Mouse (Mus musculus) hindbrain, embryonic 15.5 days (tissue): ENCODE measurements at regions not wholly inside any gene's neighbourhood (a gene's known extent, or its start where the extent isn't known, plus 50 kb on each side); places are given as distances from the start of the nearest gene placed in this dataset.
A peak's percentile ranks its signal among the peaks of the same experiment; 100 is the strongest.

Experiments
- ATAC-seq: fragments of 200-750 bp; cut with Nextera tagmentation; 2 replicates; pipeline ENCODE4 v1.8.0; 2017; ENCODE audit warnings: low read depth, moderate number of reproducible peaks, moderate TSS enrichment; ENCODE audit not compliant: low FRiP score
- H3K27ac ChIP-seq: fragments of 300-500 bp; sonication (generic); replicated peaks from 2 replicates; pipeline ENCODE4 v1.5.1; 2015; ENCODE audit warnings: mild to moderate bottlenecking, inconsistent platforms
- H3K27me3 ChIP-seq: fragments of 300-500 bp; sonication (generic); 2 replicates; pipeline ENCODE4 v1.6.1; 2015; ENCODE audit warnings: control low read depth, inconsistent platforms
- H3K36me3 ChIP-seq: fragments of 300-500 bp; sonication (generic); 2 replicates; pipeline ENCODE4 v1.6.1; 2015; ENCODE audit warnings: control low read depth, inconsistent platforms
- H3K4me1 ChIP-seq: fragments of 300-500 bp; sonication (generic); replicated peaks from 2 replicates; pipeline ENCODE4 v1.6.1; 2015; ENCODE audit warnings: control low read depth, inconsistent platforms
- H3K4me2 ChIP-seq: fragments of 300-500 bp; sonication (generic); 2 replicates; pipeline ENCODE4 v1.6.1; 2015; ENCODE audit warnings: moderate library complexity, mild to moderate bottlenecking, inconsistent platforms
- H3K4me3 ChIP-seq: fragments of 300-500 bp; sonication (generic); 2 replicates; pipeline ENCODE4 v1.5.1; 2015; ENCODE audit warnings: mild to moderate bottlenecking, inconsistent platforms
- H3K9ac ChIP-seq: fragments of 300-500 bp; sonication (generic); 2 replicates; pipeline ENCODE4 v1.6.1; 2015; ENCODE audit warnings: inconsistent platforms
- H3K9me3 ChIP-seq: fragments of 300-500 bp; sonication (generic); 2 replicates; pipeline ENCODE4 v1.6.1; 2016; ENCODE audit warnings: control low read depth, inconsistent platforms
- WGBS: fragments of 180-500 bp; shearing (Covaris S2); methylation state at CpG from one replicate; pipeline ENCODE4 v1.1.7; 2015; 5-methylcytosine and 5-hydroxymethylcytosine counted together

GRCm38 (mm10) chr12:25871001-25871461 is 544.0 kb downstream of the Rnf144a start:
- no peaks in the 10 kb centered on the region for H3K27me3 ChIP-seq
- WGBS = 16% methylated on average over 11 of the region's 11 CpGs
- H3K4me3 ChIP-seq = no peak overlapping the region

GRCm38 (mm10) chr12:25869846-25870245 is 545.2 kb downstream of the Rnf144a start:
- no peak overlapping the region for H3K4me2 ChIP-seq
- H3K27ac ChIP-seq = no peak overlapping the region

More at GRCm38 (mm10) chr12:25871001-25871461, 544.0 kb downstream of the Rnf144a start:
- H3K9me3 ChIP-seq = no peaks in the 10 kb centered on the region
- H3K4me1 ChIP-seq = peaks cover 24% of the 10 kb centered on the region
- no peaks in the 10 kb centered on the region for H3K36me3 ChIP-seq
- peak; percentile 95 for ATAC-seq
- H3K4me2 ChIP-seq = peak overlapping the region; percentile 46
- no peak overlapping the region for H3K9ac ChIP-seq
- H3K27ac ChIP-seq = peak overlapping the region; percentile 76

GRCm38 (mm10) chr12:25865063-25865462 is 550.0 kb downstream of the Rnf144a start:
- Histone ChIP-seq H3K27me3 (no peaks in the 10 kb centered on the region), H3K4me2 (no peak overlapping the region), H3K36me3 (no peaks in the 10 kb centered on the region), H3K9ac (no peak overlapping the region), H3K9me3 (no peaks in the 10 kb centered on the region), H3K4me1 (no peaks in the 10 kb centered on the region; the same call in 1 of the 2 replicates), H3K4me3 (no peak overlapping the region), H3K27ac (peak overlapping the region; percentile 31; the same call in 1 of the 2 replicates)
- ATAC-seq = peak; percentile 83
- 71% methylated on average over 3 of the region's 3 CpGs for WGBS

More at GRCm38 (mm10) chr12:25869846-25870245, 545.2 kb downstream of the Rnf144a start:
- no peak for ATAC-seq
- Histone ChIP-seq H3K27me3 (no peaks in the 10 kb centered on the region), H3K9me3 (no peaks in the 10 kb centered on the region), H3K4me3 (no peak overlapping the region), H3K9ac (no peak overlapping the region), H3K4me1 (peaks cover 24% of the 10 kb centered on the region), H3K36me3 (no peaks in the 10 kb centered on the region)

GRCm38 (mm10) chr12:25864113-25864852 is 550.8 kb downstream of the Rnf144a start:
- WGBS = 71% methylated on average over 7 of the region's 7 CpGs
- ATAC-seq = no peak

GRCm38 (mm10) chr12:25861100-25861499 is 554.0 kb downstream of the Rnf144a start:
- Histone ChIP-seq H3K36me3 (no peaks in the 10 kb centered on the region), H3K27ac (no peak overlapping the region), H3K9me3 (no peaks in the 10 kb centered on the region), H3K4me3 (no peak overlapping the region), H3K4me1 (no peaks in the 10 kb centered on the region), H3K4me2 (no peak overlapping the region), H3K27me3 (no peaks in the 10 kb centered on the region), H3K9ac (no peak overlapping the region)
- no peak for ATAC-seq
- WGBS = 88% methylated on average over 3 of the region's 3 CpGs

More at GRCm38 (mm10) chr12:25864113-25864852, 550.8 kb downstream of the Rnf144a start:
- Histone ChIP-seq H3K9ac (no peak overlapping the region), H3K4me3 (no peak overlapping the region), H3K4me2 (no peak overlapping the region), H3K9me3 (no peaks in the 10 kb centered on the region), H3K27ac (peak overlapping the region; percentile 10; the same call in 1 of the 2 replicates), H3K36me3 (no peaks in the 10 kb centered on the region), H3K4me1 (no peaks in the 10 kb centered on the region), H3K27me3 (no peaks in the 10 kb centered on the region)

- Histone ChIP-seq H3K4me2 (no peak overlapping the region), H3K4me1 (no peaks in the 10 kb centered on the region), H3K9ac (no peak overlapping the region), H3K9me3 (no peaks in the 10 kb centered on the region), H3K27me3 (no peaks in the 10 kb centered on the region), H3K4me3 (no peak overlapping the region), H3K27ac (no peak overlapping the region), H3K36me3 (no peaks in the 10 kb centered on the region)
- ATAC-seq = no peak
- WGBS = 83% methylated on average over 6 of the region's 6 CpGs
These were observed 556.7 kb downstream of the Rnf144a start for GRCm38 (mm10) chr12:25858397-25858796.

GRCm38 (mm10) chr12:25830057-25830456 is 585.0 kb downstream of the Rnf144a start:
- H3K9ac ChIP-seq = no peak overlapping the region
- no peak overlapping the region for H3K4me3 ChIP-seq
- H3K36me3 ChIP-seq = no peaks in the 10 kb centered on the region
- H3K4me2 ChIP-seq = no peak overlapping the region
- H3K27me3 ChIP-seq = no peaks in the 10 kb centered on the region
- no peaks in the 10 kb centered on the region for H3K9me3 ChIP-seq
- H3K4me1 ChIP-seq = no peaks in the 10 kb centered on the region
- no peak for ATAC-seq
- H3K27ac ChIP-seq = no peak overlapping the region
- 64% methylated on average over 7 of the region's 7 CpGs for WGBS

GRCm38 (mm10) chr12:25827961-25828360 is 587.1 kb downstream of the Rnf144a start:
- Histone ChIP-seq H3K4me3 (no peak overlapping the region), H3K27ac (no peak overlapping the region), H3K9ac (no peak overlapping the region), H3K27me3 (no peaks in the 10 kb centered on the region), H3K9me3 (no peaks in the 10 kb centered on the region), H3K4me1 (no peaks in the 10 kb centered on the region), H3K4me2 (no peak overlapping the region), H3K36me3 (no peaks in the 10 kb centered on the region)
- no peak for ATAC-seq
- WGBS = 92% methylated on average over 2 of the region's 2 CpGs

- no peak overlapping the region for H3K27ac ChIP-seq
- H3K4me2 ChIP-seq = no peak overlapping the region
- H3K4me1 ChIP-seq = no peaks in the 10 kb centered on the region
- no peak overlapping the region for H3K9ac ChIP-seq
- no peak overlapping the region for H3K4me3 ChIP-seq
- H3K36me3 ChIP-seq = no peaks in the 10 kb centered on the region
- 25% methylated on average over 3 of the region's 3 CpGs for WGBS
- H3K27me3 ChIP-seq = no peaks in the 10 kb centered on the region
- no peak for ATAC-seq
- H3K9me3 ChIP-seq = no peaks in the 10 kb centered on the region
These were observed 588.1 kb downstream of the Rnf144a start for GRCm38 (mm10) chr12:25826928-25827327.

- Histone ChIP-seq H3K9me3 (no peaks in the 10 kb centered on the region), H3K27ac (no peak overlapping the region), H3K27me3 (no peaks in the 10 kb centered on the region), H3K9ac (no peak overlapping the region), H3K4me2 (no peak overlapping the region), H3K4me1 (no peaks in the 10 kb centered on the region), H3K4me3 (no peak overlapping the region), H3K36me3 (no peaks in the 10 kb centered on the region)
- 48% methylated on average over 4 of the region's 4 CpGs for WGBS
- no peak for ATAC-seq
These were observed 588.6 kb downstream of the Rnf144a start for GRCm38 (mm10) chr12:25826451-25826850.

GRCm38 (mm10) chr12:25816248-25816647 is 598.8 kb downstream of the Rnf144a start:
- Histone ChIP-seq H3K27ac (no peak overlapping the region), H3K4me2 (no peak overlapping the region), H3K9ac (no peak overlapping the region), H3K4me3 (no peak overlapping the region), H3K36me3 (no peaks in the 10 kb centered on the region), H3K9me3 (no peaks in the 10 kb centered on the region), H3K4me1 (no peaks in the 10 kb centered on the region), H3K27me3 (no peaks in the 10 kb centered on the region)
- WGBS = 89% methylated on average over 2 of the region's 2 CpGs
- ATAC-seq = no peak

- Histone ChIP-seq H3K4me2 (no peak overlapping the region), H3K36me3 (no peaks in the 10 kb centered on the region), H3K9ac (no peak overlapping the region), H3K27me3 (no peaks in the 10 kb centered on the region), H3K4me3 (no peak overlapping the region), H3K9me3 (no peaks in the 10 kb centered on the region), H3K27ac (no peak overlapping the region), H3K4me1 (no peaks in the 10 kb centered on the region)
- WGBS = 88% methylated on average over 2 of the region's 2 CpGs
- ATAC-seq = no peak
These were observed 620.0 kb downstream of the Rnf144a start for GRCm38 (mm10) chr12:25795092-25795491.
